Mouse (Mus musculus): ENCODE measurements at regions not wholly inside any gene's neighbourhood (a gene's known extent, or its start where the extent isn't known, plus 50 kb on each side); places are given as distances from the start of the nearest gene placed in this dataset.

DNA sequence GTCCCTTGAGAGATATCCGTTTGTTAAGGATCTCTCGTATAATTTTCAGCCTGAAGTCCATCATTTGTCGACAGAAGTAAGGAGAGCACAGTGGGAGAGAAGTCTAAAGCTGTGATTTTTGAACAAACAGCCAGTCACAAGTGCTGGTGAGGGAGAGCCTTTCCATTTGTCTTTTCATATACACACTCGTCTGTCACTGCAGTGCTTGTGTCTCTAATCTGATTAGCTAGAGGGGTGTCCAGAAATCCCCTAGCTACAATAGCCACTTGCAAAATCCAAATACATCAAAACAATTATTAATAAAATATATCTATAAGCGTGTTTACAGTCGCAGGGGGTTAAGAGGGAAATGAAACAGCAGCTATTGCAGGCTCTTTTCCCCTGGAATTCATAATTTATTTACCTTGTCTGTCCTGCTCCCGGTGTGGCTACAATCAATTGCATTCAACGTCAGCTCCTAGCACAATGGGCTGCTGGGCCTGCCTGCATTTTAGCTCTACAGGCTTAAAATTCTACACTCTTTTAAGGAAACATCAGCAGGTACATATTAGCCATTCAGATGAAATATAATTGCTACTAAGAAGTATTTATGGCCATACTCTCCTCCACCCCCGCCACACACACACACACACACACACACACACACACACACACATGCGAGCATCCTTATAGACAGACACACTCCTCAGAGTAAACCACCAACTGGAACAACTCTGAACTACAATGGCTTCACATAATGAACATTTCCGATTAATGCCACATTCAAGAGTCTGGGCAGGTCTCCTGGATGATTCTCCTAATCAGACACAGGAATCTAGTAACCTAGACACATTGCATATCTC, 236.1 kb downstream of the Elavl2 start:
- no peak for TF ChIP-seq EP300 (IDR thresholded peaks at IDR 0.05; ENCODE audit: low read length)
- no peak for TF ChIP-seq JUND (conservative IDR thresholded peaks at IDR 0.05; ENCODE audit: low read depth, low read length)
- TF ChIP-seq MAX (IDR thresholded peaks at IDR 0.05; ENCODE audit: low read length): no peak

Measured in CH12.LX (cell line).